Mouse (Mus musculus): ENCODE data around the gene Slc35f4.
A peak's percentile ranks its signal among the peaks of the same experiment; 100 is the strongest.

Gene Slc35f4

GRCm38 (mm10) chr14:49525931-49526291, at the start of gene Slc35f4:
TSS of gene Slc35f4 (minus strand) at chr14:49526046.
- no peak for DNase-seq (ENCODE audit: low spot score in 2 of 2)

- DNase-seq (ENCODE audit: low spot score in 2 of 2), result no peak
These were observed 42.5 kb upstream of the Slc35f4 start for GRCm38 (mm10) chr14:49568369-49568768.

- DNase-seq (ENCODE audit: low spot score in 2 of 2), result no peak
These were observed 34.9 kb upstream of the Slc35f4 start for GRCm38 (mm10) chr14:49560706-49561105.

GRCm38 (mm10) chr14:49540104-49540503, 14.3 kb upstream of the Slc35f4 start:
- DNase-seq (ENCODE audit: low spot score in 2 of 2), result peak in 1 of 2 experiments; percentile 14

- peak; percentile 2 to 33 for DNase-seq (ENCODE audit: low spot score in 2 of 2)
These were observed 493 bp downstream of the Slc35f4 start for GRCm38 (mm10) chr14:49525176-49525930.

- no peak for DNase-seq (ENCODE audit: low spot score in 2 of 2)
These were observed 1.2 kb downstream of the Slc35f4 start for GRCm38 (mm10) chr14:49524665-49525064.

GRCm38 (mm10) chr14:49515096-49515665, 10.7 kb downstream of the Slc35f4 start:
- no peak for DNase-seq (ENCODE audit: low spot score in 2 of 2)

- peak in 1 of 2 experiments; percentile 6 for DNase-seq (ENCODE audit: low spot score in 2 of 2)
These were observed 11.7 kb downstream of the Slc35f4 start for GRCm38 (mm10) chr14:49514137-49514536.

- DNase-seq (ENCODE audit: low spot score in 2 of 2), result peak in 1 of 2 experiments; percentile 13
These were observed 30.7 kb downstream of the Slc35f4 start for GRCm38 (mm10) chr14:49495192-49495591.

- DNase-seq (ENCODE audit: low spot score in 2 of 2), result peak; percentile 43 to 57
These were observed 32.1 kb downstream of the Slc35f4 start for GRCm38 (mm10) chr14:49493793-49494192.

GRCm38 (mm10) chr14:49492506-49492905, 33.3 kb downstream of the Slc35f4 start:
- no peak for DNase-seq (ENCODE audit: low spot score in 2 of 2)

GRCm38 (mm10) chr14:49476602-49477001, 49.2 kb downstream of the Slc35f4 start:
- DNase-seq (ENCODE audit: low spot score in 2 of 2), result no peak

- peak; percentile 12 to 40 for DNase-seq (ENCODE audit: low spot score in 2 of 2)
These were observed 64.1 kb downstream of the Slc35f4 start for GRCm38 (mm10) chr14:49461761-49462160.

- DNase-seq (ENCODE audit: low spot score in 2 of 2), result no peak
These were observed 65.0 kb downstream of the Slc35f4 start for GRCm38 (mm10) chr14:49460799-49461198.

GRCm38 (mm10) chr14:49454283-49454914, 71.4 kb downstream of the Slc35f4 start:
- no peak for DNase-seq (ENCODE audit: low spot score in 2 of 2)

- no peak for DNase-seq (ENCODE audit: low spot score in 2 of 2)
These were observed 72.1 kb downstream of the Slc35f4 start for GRCm38 (mm10) chr14:49453782-49454181.

GRCm38 (mm10) chr14:49447669-49448068, 78.2 kb downstream of the Slc35f4 start:
- no peak for DNase-seq (ENCODE audit: low spot score in 2 of 2)

- DNase-seq (ENCODE audit: low spot score in 2 of 2), result no peak
These were observed 79.4 kb downstream of the Slc35f4 start for GRCm38 (mm10) chr14:49446461-49446860.

- no peak for DNase-seq (ENCODE audit: low spot score in 2 of 2)
These were observed 89.0 kb downstream of the Slc35f4 start for GRCm38 (mm10) chr14:49436811-49437210.

GRCm38 (mm10) chr14:49431821-49432220, 94.0 kb downstream of the Slc35f4 start:
- no peak for DNase-seq (ENCODE audit: low spot score in 2 of 2)

- no peak for DNase-seq (ENCODE audit: low spot score in 2 of 2)
These were observed 133.4 kb downstream of the Slc35f4 start for GRCm38 (mm10) chr14:49392482-49392881.

- DNase-seq (ENCODE audit: low spot score in 2 of 2), result no peak
These were observed 163.7 kb downstream of the Slc35f4 start for GRCm38 (mm10) chr14:49362161-49362560.

- no peak for DNase-seq (ENCODE audit: low spot score in 2 of 2)
These were observed 170.3 kb downstream of the Slc35f4 start for GRCm38 (mm10) chr14:49355561-49355960.

Measured in heart, adult 9 months (tissue).